Mouse (Mus musculus) embryonic facial prominence, embryonic 13.5 days (tissue): ENCODE data around the gene Spo11. TPM values are rescaled to one million over a fixed set of nuclear protein-coding genes. Genes with fewer than 3 reads are reported as not detected.

ENCODE experiments used
- ATAC-seq: fragments of 200-750 bp; cut with Nextera tagmentation; 2 replicates; pipeline ENCODE4 v1.8.0; 2017; ENCODE audit warnings: low read depth; ENCODE audit not compliant: insufficient number of reproducible peaks, insufficient read depth, low FRiP score, low TSS enrichment
- H3K27ac ChIP-seq: fragments of 300-500 bp; sonication (generic); 2 replicates; pipeline ENCODE4 v1.5.1; 2015; ENCODE audit warnings: moderate library complexity, mild to moderate bottlenecking, inconsistent platforms
- H3K27me3 ChIP-seq: fragments of 300-500 bp; sonication (generic); 2 replicates; pipeline ENCODE4 v1.6.1; 2015; ENCODE audit warnings: mild to moderate bottlenecking, inconsistent platforms
- H3K36me3 ChIP-seq: fragments of 300-500 bp; sonication (generic); 2 replicates; pipeline ENCODE4 v1.6.1; 2015; ENCODE audit warnings: mild to moderate bottlenecking, inconsistent platforms
- H3K4me1 ChIP-seq: fragments of 300-500 bp; sonication (generic); 2 replicates; pipeline ENCODE4 v1.6.1; 2015; ENCODE audit warnings: inconsistent platforms
- H3K4me2 ChIP-seq: fragments of 300-500 bp; sonication (generic); 2 replicates; pipeline ENCODE4 v1.6.1; 2015; ENCODE audit warnings: moderate library complexity, mild to moderate bottlenecking, inconsistent platforms
- H3K4me3 ChIP-seq: fragments of 300-500 bp; sonication (generic); 2 replicates; pipeline ENCODE4 v1.5.1; 2015; ENCODE audit warnings: mild to moderate bottlenecking, inconsistent platforms
- H3K9ac ChIP-seq: fragments of 300-500 bp; sonication (generic); 2 replicates; pipeline ENCODE4 v1.6.1; 2015; ENCODE audit warnings: mild to moderate bottlenecking, inconsistent platforms
- H3K9me3 ChIP-seq: fragments of 300-500 bp; sonication (generic); 2 replicates; pipeline ENCODE4 v1.6.1; 2016; ENCODE audit warnings: inconsistent platforms
- WGBS: fragments of 180-500 bp; shearing (Covaris S2); methylation state at CpG from one replicate; pipeline ENCODE4 v1.1.7; 2015; ENCODE audit warnings: mixed read lengths; 5-methylcytosine and 5-hydroxymethylcytosine counted together
- polyA plus RNA-seq: library from polyadenylated mRNA; unstranded; fragments of >200 nt; fragmentation: Nextera tagmentation; extraction: Ambion mirVana; gene quantifications from 2 replicates; pipeline ENCODE4 v1.2.1, GENCODE M21; 2015

The Spo11 gene
- polyA plus RNA-seq, 1 experiment from 2014 or later, result 3.9 TPM

- no peak for ATAC-seq
- 16% methylated on average over 8 of the region's 8 CpGs for WGBS
These were observed 41.1 kb downstream of the Spo11 start for GRCm38 (mm10) chr2:173018618-173019017.

GRCm38 (mm10) chr2:173019322-173019721 lies 41.8 kb downstream of the Spo11 start:
- H3K4me2 ChIP-seq, result peak overlapping the region; percentile 83
- ATAC-seq, result no peak
- peaks cover 22% of the 10 kb centered on the region for H3K36me3 ChIP-seq
- peaks cover 42% of the 10 kb centered on the region for H3K4me1 ChIP-seq
- H3K4me3 ChIP-seq, result peak overlapping the region; percentile 45
- no peaks in the 10 kb centered on the region for H3K9me3 ChIP-seq
- H3K9ac ChIP-seq, result peak overlapping the region; percentile 65
- 16% methylated on average over 9 of the region's 9 CpGs for WGBS
- H3K27me3 ChIP-seq, result peaks cover 21% of the 10 kb centered on the region
- H3K27ac ChIP-seq, result no peak overlapping the region

More at GRCm38 (mm10) chr2:173018618-173019017, 41.1 kb downstream of the Spo11 start:
- Histone ChIP-seq H3K36me3 (peaks cover 27% of the 10 kb centered on the region), H3K4me1 (peaks cover 34% of the 10 kb centered on the region), H3K27ac (no peak overlapping the region), H3K9me3 (no peaks in the 10 kb centered on the region), H3K9ac (0 out of 2 replicates have a peak overlapping the region, but pooled peaks have one; percentile 11), H3K27me3 (peaks cover 21% of the 10 kb centered on the region), H3K4me2 (no peak overlapping the region), H3K4me3 (no peak overlapping the region)

GRCm38 (mm10) chr2:173019790-173020189 lies 42.3 kb downstream of the Spo11 start:
- H3K4me3 ChIP-seq, result peak overlapping the region; percentile 45
- peaks cover 21% of the 10 kb centered on the region for H3K27me3 ChIP-seq
- under 1% methylated on average over 29 of the region's 29 CpGs for WGBS
- no peaks in the 10 kb centered on the region for H3K9me3 ChIP-seq
- peaks cover 46% of the 10 kb centered on the region for H3K4me1 ChIP-seq
- H3K9ac ChIP-seq, result peak overlapping the region; percentile 65
- no peak overlapping the region for H3K27ac ChIP-seq
- H3K36me3 ChIP-seq, result peaks cover 22% of the 10 kb centered on the region
- ATAC-seq, result peak; percentile 77
- peak overlapping the region; percentile 83 for H3K4me2 ChIP-seq

GRCm38 (mm10) chr2:173020430-173020829 lies 42.9 kb downstream of the Spo11 start, which contains the start of gene Rbm38:
Rbm38 (plus strand) TSS chr2:173020498.
- no peak for ATAC-seq
- 27% methylated on average over 11 of the region's 11 CpGs for WGBS
- H3K36me3 ChIP-seq, result peaks cover 22% of the 10 kb centered on the region
- H3K4me3 ChIP-seq, result peak within 1 kb of the TSS; percentile 79
- no peak within 1 kb of the TSS for H3K27ac ChIP-seq
- H3K4me2 ChIP-seq, result peak within 1 kb of the TSS; percentile 86
- H3K27me3 ChIP-seq, result peaks cover 21% of the 10 kb centered on the region
- H3K9ac ChIP-seq, result peak within 1 kb of the TSS; percentile 65
- peaks cover 53% of the 10 kb centered on the region for H3K4me1 ChIP-seq
- H3K9me3 ChIP-seq, result no peaks in the 10 kb centered on the region

GRCm38 (mm10) chr2:173021633-173022055 lies 44.1 kb downstream of the Spo11 start:
- no peaks in the 10 kb centered on the region for H3K9me3 ChIP-seq
- peaks cover 15% of the 10 kb centered on the region for H3K36me3 ChIP-seq
- H3K4me1 ChIP-seq, result peaks cover 63% of the 10 kb centered on the region
- no peak overlapping the region for H3K27ac ChIP-seq
- H3K9ac ChIP-seq, result peak overlapping the region; percentile 76
- H3K27me3 ChIP-seq, result peaks cover 21% of the 10 kb centered on the region
- peak overlapping the region; percentile 86 for H3K4me2 ChIP-seq
- under 1% methylated on average over 54 of the region's 54 CpGs for WGBS
- ATAC-seq, result peak; percentile 53; the same call in 1 of the 2 replicates
- H3K4me3 ChIP-seq, result peak overlapping the region; percentile 79

GRCm38 (mm10) chr2:173022056-173022681 lies 44.7 kb downstream of the Spo11 start:
- no peaks in the 10 kb centered on the region for H3K9me3 ChIP-seq
- peak overlapping the region; percentile 86 for H3K4me2 ChIP-seq
- ATAC-seq, result 0 out of 2 replicates have a peak, but pooled peaks have one; percentile 1
- peak overlapping the region; percentile 76 for H3K9ac ChIP-seq
- peaks cover 21% of the 10 kb centered on the region for H3K27me3 ChIP-seq
- under 1% methylated on average over 51 of the region's 51 CpGs for WGBS
- H3K4me1 ChIP-seq, result peaks cover 68% of the 10 kb centered on the region
- H3K36me3 ChIP-seq, result peaks cover 15% of the 10 kb centered on the region
- 0 out of 2 replicates have a peak overlapping the region, but pooled peaks have one; percentile 2 for H3K27ac ChIP-seq
- peak overlapping the region; percentile 79 for H3K4me3 ChIP-seq

- Histone ChIP-seq H3K4me2 (peak overlapping the region; percentile 86), H3K27me3 (peaks cover 21% of the 10 kb centered on the region), H3K4me3 (peak overlapping the region; percentile 79), H3K4me1 (peaks cover 74% of the 10 kb centered on the region), H3K36me3 (peaks cover 19% of the 10 kb centered on the region), H3K27ac (peak overlapping the region; percentile 2; the same call in 1 of the 2 replicates), H3K9me3 (no peaks in the 10 kb centered on the region), H3K9ac (peak overlapping the region; percentile 76)
- WGBS, result 31% methylated on average over 10 of the region's 10 CpGs
- ATAC-seq, result no peak
These were observed 45.3 kb downstream of the Spo11 start for GRCm38 (mm10) chr2:173022813-173023212.

- H3K4me2 ChIP-seq, result peak overlapping the region; percentile 86
- WGBS, result 85% methylated on average over 7 of the region's 7 CpGs
- H3K9ac ChIP-seq, result peak overlapping the region; percentile 76
- peaks cover 25% of the 10 kb centered on the region for H3K36me3 ChIP-seq
- no peak for ATAC-seq
- H3K9me3 ChIP-seq, result no peaks in the 10 kb centered on the region
- no peak overlapping the region for H3K27ac ChIP-seq
- H3K4me1 ChIP-seq, result peaks cover 80% of the 10 kb centered on the region
- H3K27me3 ChIP-seq, result peaks cover 21% of the 10 kb centered on the region
- H3K4me3 ChIP-seq, result peak overlapping the region; percentile 79
These were observed 45.9 kb downstream of the Spo11 start for GRCm38 (mm10) chr2:173023371-173023851.

GRCm38 (mm10) chr2:173023966-173024365 lies 46.5 kb downstream of the Spo11 start:
- ATAC-seq, result no peak
- peaks cover 15% of the 10 kb centered on the region for H3K27me3 ChIP-seq
- peaks cover 79% of the 10 kb centered on the region for H3K4me1 ChIP-seq
- WGBS, result 73% methylated on average over 4 of the region's 4 CpGs
- H3K4me2 ChIP-seq, result peak overlapping the region; percentile 86; the same call in 1 of the 2 replicates
- H3K36me3 ChIP-seq, result peaks cover 31% of the 10 kb centered on the region
- H3K9me3 ChIP-seq, result no peaks in the 10 kb centered on the region
- H3K27ac ChIP-seq, result no peak overlapping the region
- peak overlapping the region; percentile 76; the same call in 1 of the 2 replicates for H3K9ac ChIP-seq
- peak overlapping the region; percentile 79; the same call in 1 of the 2 replicates for H3K4me3 ChIP-seq

- 69% methylated on average over 8 of the region's 8 CpGs for WGBS
- Histone ChIP-seq H3K36me3 (peaks cover 35% of the 10 kb centered on the region), H3K9ac (peak overlapping the region; percentile 46; the same call in 1 of the 2 replicates), H3K27me3 (peaks cover 11% of the 10 kb centered on the region), H3K4me2 (peak overlapping the region; percentile 86; the same call in 1 of the 2 replicates), H3K4me1 (peaks cover 76% of the 10 kb centered on the region), H3K27ac (no peak overlapping the region), H3K9me3 (no peaks in the 10 kb centered on the region), H3K4me3 (no peak overlapping the region)
- no peak for ATAC-seq
These were observed 46.9 kb downstream of the Spo11 start for GRCm38 (mm10) chr2:173024392-173024791.

GRCm38 (mm10) chr2:173024938-173025337 lies 47.4 kb downstream of the Spo11 start:
- Histone ChIP-seq H3K4me2 (peak overlapping the region; percentile 5; the same call in 1 of the 2 replicates), H3K9me3 (no peaks in the 10 kb centered on the region), H3K36me3 (peaks cover 40% of the 10 kb centered on the region), H3K4me1 (peaks cover 70% of the 10 kb centered on the region), H3K9ac (0 out of 2 replicates have a peak overlapping the region, but pooled peaks have one; percentile 49), H3K27me3 (peaks cover 9% of the 10 kb centered on the region), H3K27ac (no peak overlapping the region), H3K4me3 (no peak overlapping the region)
- WGBS, result 43% methylated on average over 4 of the region's 4 CpGs
- ATAC-seq, result no peak
